Mouse (Mus musculus): Measurements from ENCODE around the gene Phf3. TPM values are rescaled to one million over a fixed set of nuclear protein-coding genes. Genes with fewer than 3 reads are reported as not detected.
"Not testable (repeated sequence)": the region's sequence is repeated elsewhere in the genome, so short reads cannot be mapped to it uniquely, and the experiment has no call there.

The Phf3 gene
- polyA plus RNA-seq, 1 experiment from 2014 or later: 33.8 TPM

GRCm38 (mm10) chr1:30789001-30789400 lies 84.7 kb downstream of the Phf3 start:
- Histone ChIP-seq H3K9ac (no peak overlapping the region), H3K27ac (no peak overlapping the region), H3K27me3 (no peaks in the 10 kb centered on the region), H3K9me3 (no peaks in the 10 kb centered on the region), H3K4me1 (0 out of 2 replicates have a peak, but pooled peaks cover 3% of the 10 kb centered on the region), H3K36me3 (no peaks in the 10 kb centered on the region), H3K4me3 (no peak overlapping the region), H3K4me2 (no peak overlapping the region)
- ATAC-seq (ENCODE audit: insufficient number of reproducible peaks, low FRiP score, low TSS enrichment, low read depth): no peak
- 32% methylated on average over 2 of the region's 2 CpGs for WGBS

DNA sequence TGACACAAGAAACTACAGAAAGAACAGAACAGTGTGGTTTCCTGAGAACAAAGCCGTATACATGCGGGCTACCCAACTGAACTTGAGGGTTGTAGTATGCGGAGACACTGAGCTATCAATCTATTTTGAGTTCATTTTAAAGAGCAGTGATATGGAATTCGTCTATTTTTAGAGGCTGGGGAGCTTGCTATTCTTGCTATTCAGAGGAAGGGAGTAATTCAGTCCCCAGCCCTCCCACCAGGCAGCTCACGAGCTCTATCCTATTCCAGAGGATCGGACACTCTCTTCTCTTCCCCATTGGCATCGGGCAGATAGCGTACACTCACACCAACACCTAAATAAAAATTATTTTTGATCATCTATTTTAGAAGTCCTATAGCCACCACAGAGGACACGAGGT lies 87.1 kb downstream of the Phf3 start:
- Histone ChIP-seq H3K4me3 (no peak overlapping the region), H3K36me3 (no peaks in the 10 kb centered on the region), H3K27me3 (no peaks in the 10 kb centered on the region), H3K4me2 (no peak overlapping the region), H3K9me3 (no peaks in the 10 kb centered on the region), H3K9ac (no peak overlapping the region), H3K4me1 (no peaks in the 10 kb centered on the region), H3K27ac (no peak overlapping the region)
- WGBS: 82% methylated on average over 9 of the region's 9 CpGs
- ATAC-seq (ENCODE audit: insufficient number of reproducible peaks, low FRiP score, low TSS enrichment, low read depth): no peak

DNA sequence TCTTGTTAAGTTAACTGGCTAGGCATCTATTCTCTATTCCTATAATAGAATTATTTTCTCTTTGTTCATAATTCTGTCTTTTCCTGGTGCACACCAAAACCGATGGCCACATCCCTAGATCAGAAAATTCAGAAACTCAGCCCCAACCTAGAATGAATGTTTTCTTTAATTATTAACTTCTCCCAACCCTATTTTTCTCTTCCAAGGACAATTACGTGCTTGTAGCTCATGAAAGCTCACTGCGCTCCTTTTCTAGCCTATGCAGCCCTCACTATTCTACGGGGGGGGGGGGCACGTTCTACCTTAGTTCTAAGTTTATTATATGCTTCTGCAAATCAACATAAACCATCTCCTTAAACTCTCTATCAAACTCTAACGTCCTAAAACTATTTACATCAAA lies 90.0 kb downstream of the Phf3 start:
- Histone ChIP-seq H3K9me3 (no peaks in the 10 kb centered on the region), H3K4me3 (no peak overlapping the region), H3K4me1 (no peaks in the 10 kb centered on the region), H3K27ac (no peak overlapping the region), H3K9ac (no peak overlapping the region), H3K27me3 (no peaks in the 10 kb centered on the region), H3K4me2 (no peak overlapping the region), H3K36me3 (no peaks in the 10 kb centered on the region)
- 83% methylated on average over 6 of the region's 6 CpGs for WGBS
- ATAC-seq (ENCODE audit: insufficient number of reproducible peaks, low FRiP score, low TSS enrichment, low read depth): no peak

DNA sequence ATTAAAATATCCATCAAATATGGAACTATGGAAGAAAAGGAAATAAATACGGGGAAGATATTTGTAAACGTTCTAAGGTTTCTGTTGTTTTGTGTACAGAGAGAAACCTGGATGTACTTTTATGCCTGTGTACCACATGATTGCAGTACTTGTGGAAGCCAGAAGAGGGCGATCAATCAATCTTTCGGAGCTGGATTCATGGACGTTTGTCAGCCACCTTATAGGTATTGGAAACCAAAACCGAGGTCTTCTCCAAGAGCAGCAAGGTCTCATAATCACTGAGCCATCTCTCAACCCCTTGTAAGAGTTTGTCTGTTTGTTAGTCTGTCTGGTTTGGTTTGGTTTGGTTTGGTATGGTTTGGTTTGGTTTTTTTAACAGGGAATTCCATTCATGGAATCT lies 93.4 kb downstream of the Phf3 start:
- 38% methylated on average over 6 of the region's 6 CpGs for WGBS
- Histone ChIP-seq H3K4me1 (no peaks in the 10 kb centered on the region), H3K27me3 (no peaks in the 10 kb centered on the region), H3K36me3 (no peaks in the 10 kb centered on the region), H3K9me3 (no peaks in the 10 kb centered on the region), H3K4me2 (no peak overlapping the region), H3K4me3 (no peak overlapping the region), H3K9ac (no peak overlapping the region), H3K27ac (no peak overlapping the region)
- no peak for ATAC-seq (ENCODE audit: insufficient number of reproducible peaks, low FRiP score, low TSS enrichment, low read depth)

DNA sequence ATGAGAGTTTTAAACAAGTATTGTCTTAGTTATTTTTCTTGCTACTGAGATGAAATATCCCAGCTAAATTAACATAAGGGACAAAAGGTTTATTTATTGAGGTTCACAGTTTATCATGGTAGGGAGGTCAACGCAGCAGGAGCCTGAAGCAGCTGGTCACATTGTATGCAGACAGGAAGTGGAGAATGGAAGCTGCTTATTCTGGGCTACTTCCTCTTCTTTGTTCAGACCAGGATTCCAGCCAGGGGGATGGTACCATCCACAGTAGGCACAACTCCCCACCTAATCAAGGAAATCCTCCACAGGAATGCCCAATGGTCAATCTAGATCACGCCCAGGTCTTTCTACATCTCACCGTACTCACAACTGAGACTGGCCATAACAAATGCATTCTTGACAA lies 94.2 kb downstream of the Phf3 start:
- Histone ChIP-seq H3K9me3 (no peaks in the 10 kb centered on the region), H3K4me2 (no peak overlapping the region), H3K4me3 (no peak overlapping the region), H3K27me3 (no peaks in the 10 kb centered on the region), H3K4me1 (no peaks in the 10 kb centered on the region), H3K36me3 (no peaks in the 10 kb centered on the region), H3K9ac (no peak overlapping the region), H3K27ac (no peak overlapping the region)
- WGBS: 84% methylated on average over 3 of the region's 3 CpGs
- no peak for ATAC-seq (ENCODE audit: insufficient number of reproducible peaks, low FRiP score, low TSS enrichment, low read depth)

DNA sequence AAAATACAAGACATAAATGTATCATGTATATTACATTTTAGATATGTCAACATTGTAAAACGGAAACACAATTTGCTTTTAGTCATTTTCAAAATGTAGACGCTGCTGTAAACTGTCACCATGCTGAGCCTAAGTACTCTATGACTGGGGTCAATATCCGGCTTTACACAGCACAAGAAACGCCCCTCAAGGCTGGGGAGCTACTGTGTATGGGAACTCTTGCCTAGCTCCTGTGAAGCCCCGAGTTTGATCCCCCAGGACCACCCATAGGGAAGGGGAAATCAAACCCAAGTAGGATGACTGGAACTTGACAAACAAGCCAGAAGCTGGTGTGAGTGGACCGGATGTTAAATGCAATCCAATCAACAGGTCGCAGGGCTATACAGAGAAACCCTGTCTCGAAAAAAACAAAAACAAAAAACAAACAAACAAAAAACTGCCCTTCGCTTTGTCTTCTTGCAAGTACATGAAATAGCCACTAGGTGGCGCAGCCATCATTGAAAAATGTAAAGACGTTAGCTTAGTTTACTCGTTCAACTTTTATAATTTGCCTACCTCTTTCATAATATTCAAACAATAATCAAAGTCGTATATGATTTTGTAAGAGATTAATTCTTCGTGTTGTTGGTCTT lies 95.2 kb downstream of the Phf3 start:
- Histone ChIP-seq H3K27me3 (no peaks in the 10 kb centered on the region), H3K4me1 (no peaks in the 10 kb centered on the region), H3K9ac (no peak overlapping the region), H3K9me3 (no peaks in the 10 kb centered on the region), H3K4me2 (no peak overlapping the region), H3K4me3 (no peak overlapping the region), H3K27ac (no peak overlapping the region), H3K36me3 (no peaks in the 10 kb centered on the region)
- WGBS: 16% methylated on average over 14 of the region's 14 CpGs
- no peak for ATAC-seq (ENCODE audit: insufficient number of reproducible peaks, low FRiP score, low TSS enrichment, low read depth)

- Histone ChIP-seq H3K27me3 (no peaks in the 10 kb centered on the region), H3K27ac (no peak overlapping the region), H3K36me3 (no peaks in the 10 kb centered on the region), H3K9me3 (no peaks in the 10 kb centered on the region), H3K9ac (no peak overlapping the region), H3K4me1 (no peaks in the 10 kb centered on the region), H3K4me3 (no peak overlapping the region), H3K4me2 (no peak overlapping the region)
- WGBS: 57% methylated on average over 2 of the region's 2 CpGs
- no peak for ATAC-seq (ENCODE audit: insufficient number of reproducible peaks, low FRiP score, low TSS enrichment, low read depth)
Measured at GRCm38 (mm10) chr1:30776196-30776595, 97.5 kb downstream of the Phf3 start.

DNA sequence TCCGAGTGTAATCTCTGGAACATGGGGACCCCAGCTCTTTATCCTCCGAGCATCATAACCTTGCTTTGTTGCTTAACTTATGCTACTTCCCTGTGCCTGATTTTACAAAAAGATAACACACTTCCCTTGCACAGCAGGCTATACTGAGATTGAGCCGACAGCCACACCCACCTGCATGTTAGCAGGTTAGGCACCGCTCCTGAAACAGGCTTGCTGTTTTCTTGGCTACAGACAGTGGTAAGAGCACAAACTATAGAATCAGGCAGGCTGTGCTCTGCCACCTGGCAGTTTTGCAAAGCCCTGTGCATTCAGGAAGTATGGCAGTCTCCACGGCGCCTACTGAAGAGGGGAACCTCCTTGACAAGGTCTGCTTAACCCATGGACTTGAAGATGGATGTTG lies 100.1 kb downstream of the Phf3 start:
- no peaks in the 10 kb centered on the region for H3K9me3 ChIP-seq
- H3K4me2 ChIP-seq: no peak overlapping the region
- no peaks in the 10 kb centered on the region for H3K36me3 ChIP-seq
- no peaks in the 10 kb centered on the region for H3K4me1 ChIP-seq
- WGBS: 79% methylated on average over 6 of the region's 6 CpGs
- H3K27me3 ChIP-seq: no peaks in the 10 kb centered on the region
- H3K27ac ChIP-seq: no peak overlapping the region
- no peak overlapping the region for H3K4me3 ChIP-seq
- ATAC-seq (ENCODE audit: insufficient number of reproducible peaks, low FRiP score, low TSS enrichment, low read depth): no peak
- H3K9ac ChIP-seq: no peak overlapping the region

DNA sequence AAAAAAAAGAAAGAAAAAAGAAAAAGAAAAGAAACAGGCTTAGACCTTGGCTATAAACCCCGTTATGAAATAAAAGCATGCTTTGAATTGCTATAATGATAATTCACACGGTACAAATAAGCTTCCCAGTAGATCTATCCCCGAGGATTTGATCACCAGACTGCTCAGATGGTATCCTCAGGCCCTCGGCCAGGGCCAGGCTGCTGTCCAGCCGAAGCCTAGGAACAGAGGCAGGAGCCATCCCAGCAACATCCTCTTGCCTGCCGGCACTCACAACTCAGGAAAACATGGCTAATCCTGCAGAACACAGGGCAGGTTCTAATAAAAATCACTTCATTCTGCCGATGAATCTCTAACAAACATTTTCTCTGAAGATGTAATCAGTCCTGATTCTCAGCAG lies 100.9 kb downstream of the Phf3 start:
- no peak for ATAC-seq (ENCODE audit: insufficient number of reproducible peaks, low FRiP score, low TSS enrichment, low read depth)
- Histone ChIP-seq H3K9me3 (no peaks in the 10 kb centered on the region), H3K9ac (no peak overlapping the region), H3K4me3 (no peak overlapping the region), H3K27ac (no peak overlapping the region), H3K4me2 (no peak overlapping the region), H3K36me3 (no peaks in the 10 kb centered on the region), H3K4me1 (no peaks in the 10 kb centered on the region), H3K27me3 (no peaks in the 10 kb centered on the region)
- 79% methylated on average over 7 of the region's 7 CpGs for WGBS

GRCm38 (mm10) chr1:30771772-30772171 lies 101.9 kb downstream of the Phf3 start:
- no peak overlapping the region for H3K4me3 ChIP-seq
- no peak overlapping the region for H3K27ac ChIP-seq
- ATAC-seq (ENCODE audit: insufficient number of reproducible peaks, low FRiP score, low TSS enrichment, low read depth): no peak
- no peaks in the 10 kb centered on the region for H3K27me3 ChIP-seq
- 78% methylated on average over 6 of the region's 6 CpGs for WGBS
- no peak overlapping the region for H3K4me2 ChIP-seq
- no peak overlapping the region for H3K9ac ChIP-seq
- no peaks in the 10 kb centered on the region for H3K4me1 ChIP-seq
- H3K36me3 ChIP-seq: no peaks in the 10 kb centered on the region
- H3K9me3 ChIP-seq: no peaks in the 10 kb centered on the region

DNA sequence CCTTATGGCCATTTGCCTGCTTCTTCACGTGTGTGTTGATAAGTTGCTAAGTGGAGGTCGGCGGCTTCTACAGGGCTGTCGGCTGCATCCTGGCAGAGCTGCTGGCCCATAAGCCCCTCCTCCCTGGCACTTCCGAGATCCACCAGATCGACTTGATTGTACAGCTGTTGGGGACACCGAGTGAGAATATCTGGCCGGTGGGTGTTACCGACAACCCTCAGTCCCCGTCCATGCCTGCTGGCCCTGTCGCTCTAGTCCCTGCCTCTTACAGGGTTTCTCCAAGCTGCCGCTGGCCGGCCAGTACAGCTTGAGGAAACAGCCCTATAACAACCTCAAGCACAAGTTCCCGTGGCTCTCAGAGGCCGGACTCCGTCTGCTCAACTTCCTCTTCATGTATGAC lies 103.1 kb downstream of the Phf3 start:
- H3K27me3 ChIP-seq; H3K4me1 ChIP-seq; H3K36me3 ChIP-seq; H3K27ac ChIP-seq; H3K9me3 ChIP-seq; H3K9ac ChIP-seq; H3K4me2 ChIP-seq; H3K4me3 ChIP-seq; ATAC-seq (ENCODE audit: insufficient number of reproducible peaks, low FRiP score, low TSS enrichment, low read depth): not testable (repeated sequence)
- 94% methylated on average over 14 of the region's 16 CpGs for WGBS

GRCm38 (mm10) chr1:30756794-30757193 lies 116.9 kb downstream of the Phf3 start:
- H3K36me3 ChIP-seq: no peaks in the 10 kb centered on the region
- no peak for ATAC-seq (ENCODE audit: insufficient number of reproducible peaks, low FRiP score, low TSS enrichment, low read depth)
- no peaks in the 10 kb centered on the region for H3K27me3 ChIP-seq
- H3K4me1 ChIP-seq: no peaks in the 10 kb centered on the region
- H3K27ac ChIP-seq: no peak overlapping the region
- no peak overlapping the region for H3K4me2 ChIP-seq
- H3K9me3 ChIP-seq: no peaks in the 10 kb centered on the region
- H3K9ac ChIP-seq: no peak overlapping the region
- no peak overlapping the region for H3K4me3 ChIP-seq

Data from limb, embryonic 15.5 days (tissue).